Mouse (Mus musculus) brain, embryonic 14.5 days (tissue): ENCODE measurements around the gene Vps13a.

Source experiments
- CTCF ChIP-seq: fragments of 200-500 bp; IDR thresholded peaks from 2 replicates; pipeline ENCODE4 v1.5.1; 2012; ENCODE audit warnings: inconsistent platforms, mild to moderate bottlenecking, moderate library complexity, borderline replicate concordance; ENCODE audit not compliant: insufficient read depth, insufficient read length; ENCODE audit errors: extremely low read depth
- POLR2A ChIP-seq: fragments of 200-500 bp; IDR thresholded peaks from 2 replicates; pipeline ENCODE4 v1.6.1; 2012; ENCODE audit warnings: mild to moderate bottlenecking, inconsistent platforms, borderline replicate concordance; ENCODE audit not compliant: poor library complexity, insufficient read depth, insufficient read length, severe bottlenecking; ENCODE audit errors: extremely low read depth

GRCm38 (mm10) chr19:16827657-16828056 lies 46.9 kb upstream of the Vps13a start:
- TF ChIP-seq CTCF (no peak), POLR2A (no peak)
